Mouse (Mus musculus) adrenal gland, adult 2 months (tissue): Measurements from ENCODE around the gene Gla. TPM values are rescaled to one million over a fixed set of nuclear protein-coding genes. Genes with fewer than 3 reads are reported as not detected.
A peak's percentile ranks its signal among the peaks of the same experiment; 100 is the strongest.

Experiments used
- DNase-seq: peaks from one replicate; pipeline ENCODE4 v3.0.0; 2021
- long read RNA-seq: library from polyadenylated mRNA; stranded (forward); transcript quantifications from one replicate; pipeline ENCODE4 v2.0.0, GENCODE M21; 2021
- polyA plus RNA-seq: library from polyadenylated mRNA; depleted of rRNA; stranded (reverse); fragments of >200 nt; gene quantifications from 2 replicates; pipeline ENCODE4 v1.2.3, GENCODE M21; 2012; rRNA removed
- total RNA-seq, 2 experiments: library from RNA; stranded (reverse); gene quantifications; 2 replicates each; pipeline ENCODE4 v1.2.3; 2021

Gene Gla
- total RNA-seq (10 to 100 TPM; 13.5 to 16.4 TPM), polyA plus RNA-seq (0.91 and 1.1 TPM in 2 replicates)
- long read RNA-seq, partial matches to known transcripts = 0 of 3 reads
- long read RNA-seq, other reads (novel, unspliced or antisense) = 0 of 3 reads

GRCm38 (mm10) chrX:134600659-134601379 is at the start of gene Gla, which contains the start of gene Hnrnph2:
Gene Gla, minus strand, starts transcription at chrX:134601125.
Gene Hnrnph2, plus strand, starts transcription at chrX:134601179.
- peak; percentile 88 for DNase-seq

GRCm38 (mm10) chrX:134648031-134648692 is 47.2 kb upstream of the Gla start:
- peak; percentile 49 for DNase-seq

DNA sequence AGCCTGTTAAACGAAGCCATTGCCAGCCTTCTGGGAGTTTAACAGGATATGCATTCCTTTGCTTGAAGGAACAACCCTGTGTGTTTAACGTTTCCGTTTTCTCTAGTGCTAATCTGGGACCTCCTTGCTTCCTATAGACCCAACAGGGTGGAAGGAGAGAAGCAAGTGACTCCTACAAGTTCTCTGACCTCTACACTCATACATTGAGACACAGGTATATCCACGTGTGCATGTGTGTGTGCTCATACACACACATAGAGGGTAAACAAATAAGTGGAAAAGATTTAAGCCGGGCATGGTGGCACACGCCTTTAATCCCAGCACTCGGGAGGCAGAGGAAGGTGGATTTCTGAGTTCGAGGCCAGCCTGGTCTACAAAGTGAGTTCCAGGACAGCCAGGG is 46.5 kb upstream of the Gla start:
- DNase-seq = no peak

- DNase-seq = no peak
Observed at GRCm38 (mm10) chrX:134646338-134646737, 45.4 kb upstream of the Gla start.

GRCm38 (mm10) chrX:134641000-134641760 is 40.3 kb upstream of the Gla start:
- DNase-seq = no peak

DNA sequence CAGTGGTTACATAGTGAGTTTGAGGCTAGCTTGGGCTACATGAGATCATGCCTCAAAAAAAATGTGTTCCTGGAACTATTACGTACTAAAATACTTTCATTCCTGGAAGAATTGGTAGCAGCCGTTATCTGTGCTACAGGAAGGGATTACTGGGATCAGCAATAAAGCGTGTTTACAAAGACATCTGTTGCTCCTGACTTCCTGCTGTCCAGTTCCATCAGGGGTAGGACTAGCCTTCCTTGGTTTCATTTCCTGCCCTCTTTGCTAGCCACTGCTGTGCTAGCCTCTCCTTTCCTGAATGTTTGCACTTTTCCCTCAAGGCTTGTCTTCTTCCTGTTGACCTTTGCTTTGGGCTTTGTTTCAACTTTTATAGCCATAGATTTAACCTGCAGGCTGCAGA is 34.9 kb upstream of the Gla start:
- no peak for DNase-seq

GRCm38 (mm10) chrX:134635111-134635510 is 34.2 kb upstream of the Gla start:
- DNase-seq = no peak

- no peak for DNase-seq
Observed at GRCm38 (mm10) chrX:134632710-134633109, 31.8 kb upstream of the Gla start.

DNA sequence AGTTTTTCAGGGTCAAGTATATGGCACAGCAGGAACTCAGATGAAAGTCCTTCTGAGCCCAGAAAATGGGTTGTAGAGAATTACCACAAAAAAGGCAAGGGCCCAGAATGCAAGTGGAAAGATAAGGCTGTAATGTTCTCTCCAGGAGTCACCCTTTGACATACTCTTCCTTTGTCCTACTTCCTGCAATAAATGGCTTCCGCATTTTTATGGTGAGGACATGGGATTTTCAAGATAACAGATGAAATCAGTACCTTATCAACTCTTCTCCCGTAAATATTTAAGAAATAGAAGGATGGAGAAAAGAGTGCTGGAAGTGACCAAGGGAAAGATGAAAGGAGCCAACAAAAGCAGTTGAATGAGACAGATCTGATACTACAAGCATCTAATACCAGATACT is 27.3 kb upstream of the Gla start:
- no peak for DNase-seq

- DNase-seq = no peak
Observed at GRCm38 (mm10) chrX:134623350-134623749, 22.4 kb upstream of the Gla start.

GRCm38 (mm10) chrX:134621685-134622084 is 20.8 kb upstream of the Gla start:
- no peak for DNase-seq

DNA sequence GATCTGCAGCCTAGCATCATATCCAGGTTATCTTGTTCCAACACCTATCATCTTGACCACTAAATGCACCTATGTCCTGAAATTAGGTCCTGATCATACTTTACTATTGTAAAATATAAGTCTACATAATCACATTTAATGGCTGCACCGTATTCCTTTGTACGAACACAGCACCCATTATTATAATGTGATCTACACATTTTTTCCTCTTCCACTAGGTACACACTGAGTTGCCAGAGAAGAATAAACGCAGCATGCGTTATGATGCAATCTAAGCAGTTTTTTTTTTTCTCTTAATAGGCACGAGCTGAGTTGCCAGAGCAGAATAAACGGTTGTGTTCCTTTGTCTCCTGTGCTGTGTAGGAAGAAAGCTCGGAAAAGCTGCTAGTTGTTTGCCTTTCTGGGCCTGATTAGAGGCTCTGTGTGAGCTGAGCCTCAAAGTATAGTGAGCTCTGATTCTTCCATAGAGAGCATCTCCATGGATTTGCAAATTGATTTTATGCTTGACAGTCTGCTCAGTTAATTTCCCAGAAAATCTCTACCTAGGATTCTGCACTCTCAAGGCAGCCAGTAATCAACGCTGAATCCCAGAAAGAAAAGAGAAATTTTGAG is 19.4 kb upstream of the Gla start:
- DNase-seq = no peak

- DNase-seq = no peak
Observed at GRCm38 (mm10) chrX:134619695-134620094, 18.8 kb upstream of the Gla start.

- no peak for DNase-seq
Observed at GRCm38 (mm10) chrX:134614306-134614705, 13.4 kb upstream of the Gla start.

GRCm38 (mm10) chrX:134612285-134612959 is 11.5 kb upstream of the Gla start:
- peak; percentile 65 for DNase-seq

DNA sequence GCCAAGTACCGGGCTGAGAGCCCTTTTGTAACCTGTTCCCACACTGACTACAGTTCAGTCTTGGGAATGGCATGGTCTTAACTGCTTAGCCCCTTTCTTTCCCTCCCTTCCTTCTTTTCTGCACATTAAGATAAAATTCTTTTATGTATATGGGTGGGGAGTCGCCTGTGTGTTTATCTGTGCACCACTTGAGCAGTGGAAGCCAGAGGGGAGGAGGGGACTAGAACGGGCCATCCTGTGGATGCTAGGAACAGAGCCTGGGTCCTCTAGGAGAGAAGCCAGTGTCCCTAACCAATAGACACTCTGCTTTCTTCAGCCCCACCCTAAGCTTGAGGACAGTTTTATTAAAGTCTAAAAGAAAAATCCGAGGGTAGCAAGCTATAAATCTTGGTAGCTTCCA is 10.1 kb upstream of the Gla start:
- no peak for DNase-seq

DNA sequence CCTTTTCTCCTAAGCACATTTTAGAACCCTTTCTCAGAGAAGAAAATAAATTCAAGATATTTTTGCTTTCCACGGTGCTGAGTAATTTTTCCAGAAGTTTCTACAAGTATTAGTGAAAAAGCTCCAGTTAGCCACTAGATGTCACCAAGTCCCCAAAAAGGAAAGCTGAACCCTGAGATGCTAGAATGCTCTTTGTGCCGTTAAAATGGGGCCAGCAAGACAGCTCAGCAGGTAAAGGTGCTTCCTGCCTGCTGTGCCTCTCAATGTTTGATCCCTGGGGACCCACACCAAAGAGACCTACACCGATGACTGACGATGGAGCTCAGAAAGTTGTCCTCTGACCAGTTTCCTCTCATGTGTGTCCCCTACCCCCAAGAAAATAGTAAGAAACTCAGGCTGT is 8.5 kb upstream of the Gla start:
- no peak for DNase-seq

DNA sequence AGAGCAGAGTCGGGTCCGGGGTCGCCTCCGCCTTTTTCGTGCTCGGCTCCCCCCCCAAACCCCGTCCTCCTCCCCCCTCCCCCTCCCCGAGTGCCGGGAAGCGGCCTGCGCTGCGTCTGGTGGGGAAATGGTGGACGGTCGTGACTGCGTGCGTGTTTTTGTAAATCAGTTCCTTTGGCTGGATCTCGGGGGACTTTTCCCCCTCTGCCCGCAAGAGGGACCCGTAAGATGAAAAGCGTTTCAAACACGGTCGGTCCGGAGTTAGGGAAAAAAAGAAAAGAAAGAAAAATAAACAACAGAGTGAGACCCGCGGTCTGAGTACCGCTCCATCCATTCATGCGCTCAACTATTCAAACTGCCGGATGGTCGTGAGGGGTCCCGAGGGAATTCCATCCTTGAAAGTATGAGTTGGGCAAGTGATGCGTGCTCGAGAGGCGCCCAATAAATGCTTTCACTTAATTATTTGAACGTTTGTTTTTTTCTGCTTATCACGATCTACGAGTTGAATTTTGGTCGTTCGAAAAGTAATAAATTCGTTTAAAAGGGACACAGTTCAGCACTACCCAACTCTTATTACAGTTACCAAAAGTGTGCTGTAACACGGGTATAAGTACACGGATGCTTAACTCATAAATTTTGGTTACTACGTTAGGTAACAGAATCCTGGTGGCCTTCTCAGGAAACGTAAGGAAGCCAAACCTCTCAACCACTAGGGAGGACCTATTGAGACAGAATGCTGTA is 625 bp upstream of the Gla start:
- no peak for DNase-seq

GRCm38 (mm10) chrX:134599922-134600565 is 881 bp downstream of the Gla start:
- DNase-seq = no peak

DNA sequence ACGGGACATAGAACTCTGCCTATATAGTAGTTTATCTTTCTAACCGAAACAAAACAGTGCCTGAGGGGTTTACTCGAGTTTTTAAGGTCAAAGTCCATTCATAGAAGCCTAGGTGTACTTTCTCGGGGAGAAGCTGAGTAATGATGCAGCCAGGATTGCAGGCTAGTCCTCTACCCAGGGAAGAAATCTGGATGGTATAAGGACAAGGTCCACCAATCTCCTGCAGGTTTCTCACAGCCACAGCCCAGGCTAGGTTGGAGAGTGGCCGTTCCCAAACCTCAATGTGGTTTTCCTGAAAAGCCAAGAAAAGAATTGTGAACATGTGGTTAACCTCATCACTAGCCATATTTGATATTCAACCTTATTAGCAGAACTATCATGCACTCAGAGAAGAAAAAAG is 11.1 kb downstream of the Gla start:
- no peak for DNase-seq
